Mouse (Mus musculus): ENCODE data around the gene Rbm28. TPM values are rescaled to one million over a fixed set of nuclear protein-coding genes. Genes with fewer than 3 reads are reported as not detected.

The Rbm28 gene
- polyA plus RNA-seq, 1 experiment from 2014 or later, result 33.8 TPM

DNA sequence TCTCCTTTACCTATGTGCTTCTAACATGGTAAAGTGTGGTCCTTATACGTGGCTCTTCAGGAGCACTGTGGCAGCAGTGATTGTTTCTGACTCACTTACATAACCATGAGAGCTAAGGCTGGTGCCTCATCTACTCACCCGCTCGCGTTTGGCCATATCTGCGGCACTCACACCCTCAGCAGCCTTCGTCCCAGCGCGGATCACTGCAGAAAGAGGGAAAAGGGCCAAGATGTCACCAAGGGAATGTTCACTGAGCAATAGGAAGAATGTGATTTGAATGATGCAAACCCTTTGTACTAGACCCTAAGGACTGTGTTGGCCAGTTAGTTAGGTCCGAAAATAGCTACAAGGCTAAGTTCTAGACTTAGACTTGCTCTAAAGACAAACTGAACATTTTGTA, 27.4 kb downstream of the Rbm28 start:
- WGBS, result 90% methylated on average over 9 of the region's 9 CpGs
- peaks cover 15% of the 10 kb centered on the region for H3K36me3 ChIP-seq (ENCODE audit: control insufficient read depth, insufficient read depth, low read length)
- no peak overlapping the region for H3K4me2 ChIP-seq (ENCODE audit: low read length)
- ATAC-seq, result no peak
- H3K9me3 ChIP-seq (ENCODE audit: control insufficient read depth, low read length), result no peaks in the 10 kb centered on the region
- H3K9ac ChIP-seq (ENCODE audit: low read depth, low read length), result no peak overlapping the region
- H3K4me1 ChIP-seq (ENCODE audit: control insufficient read depth, insufficient read depth, low read depth, low read length), result no peaks in the 10 kb centered on the region
- H3K4me3 ChIP-seq (ENCODE audit: low read length), result no peak overlapping the region
- H3K27ac ChIP-seq (ENCODE audit: low read depth, low read length), result no peak overlapping the region
- no peaks in the 10 kb centered on the region for H3K27me3 ChIP-seq (replicated peaks; ENCODE audit: control insufficient read depth, insufficient read depth, low read length)

GRCm38 (mm10) chr6:29133100-29133499, 31.7 kb downstream of the Rbm28 start:
- 94% methylated on average over 9 of the region's 9 CpGs for WGBS

DNA sequence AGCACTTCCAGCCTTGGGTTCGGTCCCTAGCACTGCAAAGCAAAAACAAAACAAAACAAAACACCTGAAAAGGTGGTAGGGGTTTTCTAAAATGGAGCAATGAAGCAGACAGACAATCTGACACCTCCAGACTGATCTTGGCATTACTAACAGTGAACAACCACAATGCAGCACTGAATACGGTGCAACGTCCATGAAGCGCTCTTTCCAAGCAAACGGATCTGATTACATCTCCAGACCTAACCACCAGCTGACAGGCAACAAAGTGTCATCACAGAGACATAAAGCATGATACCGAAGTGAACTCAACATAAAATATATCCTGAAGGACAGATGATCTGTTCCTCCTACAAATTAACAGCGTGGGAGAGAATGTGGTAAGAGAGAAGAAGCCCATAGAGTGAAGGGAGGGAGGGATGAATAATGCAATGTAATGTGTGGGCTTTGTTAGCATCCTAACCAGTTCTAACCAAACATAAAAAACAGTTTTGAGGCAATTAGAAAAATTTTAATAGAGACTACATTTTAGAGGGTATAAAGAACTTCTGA, 37.9 kb downstream of the Rbm28 start:
- ATAC-seq, result no peak
- Histone ChIP-seq H3K27me3 (replicated peaks; ENCODE audit: control insufficient read depth, insufficient read depth, low read length) (no peaks in the 10 kb centered on the region), H3K4me2 (ENCODE audit: low read length) (no peak overlapping the region), H3K27ac (ENCODE audit: low read depth, low read length) (no peak overlapping the region), H3K9me3 (ENCODE audit: control insufficient read depth, low read length) (no peaks in the 10 kb centered on the region), H3K4me1 (ENCODE audit: control insufficient read depth, insufficient read depth, low read depth, low read length) (no peaks in the 10 kb centered on the region), H3K9ac (ENCODE audit: low read depth, low read length) (no peak overlapping the region), H3K4me3 (ENCODE audit: low read length) (no peak overlapping the region), H3K36me3 (ENCODE audit: control insufficient read depth, insufficient read depth, low read length) (peaks cover 50% of the 10 kb centered on the region)
- WGBS, result 93% methylated on average over 7 of the region's 7 CpGs

More at GRCm38 (mm10) chr6:29133100-29133499, 31.7 kb downstream of the Rbm28 start:
- H3K27ac ChIP-seq (ENCODE audit: low read depth, low read length), result no peak overlapping the region
- no peak for ATAC-seq
- no peak overlapping the region for H3K4me2 ChIP-seq (ENCODE audit: low read length)
- no peaks in the 10 kb centered on the region for H3K27me3 ChIP-seq (replicated peaks; ENCODE audit: control insufficient read depth, insufficient read depth, low read length)
- no peak overlapping the region for H3K9ac ChIP-seq (ENCODE audit: low read depth, low read length)
- H3K4me3 ChIP-seq (ENCODE audit: low read length), result no peak overlapping the region
- H3K9me3 ChIP-seq (ENCODE audit: control insufficient read depth, low read length), result no peaks in the 10 kb centered on the region
- H3K36me3 ChIP-seq (ENCODE audit: control insufficient read depth, insufficient read depth, low read length), result peaks cover 37% of the 10 kb centered on the region
- no peaks in the 10 kb centered on the region for H3K4me1 ChIP-seq (ENCODE audit: control insufficient read depth, insufficient read depth, low read depth, low read length)

DNA sequence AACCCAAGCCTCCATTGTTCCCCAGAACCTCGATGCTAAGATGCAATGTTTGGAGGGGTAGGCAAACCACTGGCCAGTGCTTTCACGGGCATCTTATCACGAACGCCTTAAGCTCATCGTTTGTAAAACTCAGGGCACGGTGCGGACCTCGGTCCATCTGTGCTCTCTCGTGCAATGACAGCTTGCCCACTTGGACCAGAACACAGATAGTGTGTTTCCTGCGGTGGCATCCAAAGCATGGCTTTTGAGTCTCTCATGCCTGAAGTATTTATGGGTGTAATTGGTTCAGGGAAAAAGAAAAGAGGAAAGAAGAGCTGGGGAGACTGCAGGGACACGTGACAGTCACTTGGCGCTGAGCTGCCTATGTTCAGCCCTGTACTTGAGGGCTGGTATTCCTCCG, 44.8 kb downstream of the Rbm28 start:
- Histone ChIP-seq H3K4me3 (ENCODE audit: low read length) (no peak overlapping the region), H3K27ac (ENCODE audit: low read depth, low read length) (no peak overlapping the region), H3K36me3 (ENCODE audit: control insufficient read depth, insufficient read depth, low read length) (peaks cover 10% of the 10 kb centered on the region), H3K4me2 (ENCODE audit: low read length) (no peak overlapping the region), H3K9ac (ENCODE audit: low read depth, low read length) (no peak overlapping the region), H3K4me1 (ENCODE audit: control insufficient read depth, insufficient read depth, low read depth, low read length) (peaks cover 3% of the 10 kb centered on the region), H3K27me3 (replicated peaks; ENCODE audit: control insufficient read depth, insufficient read depth, low read length) (no peaks in the 10 kb centered on the region), H3K9me3 (ENCODE audit: control insufficient read depth, low read length) (no peaks in the 10 kb centered on the region)
- WGBS, result 87% methylated on average over 13 of the region's 13 CpGs
- ATAC-seq, result no peak

- ATAC-seq, result no peak
- 89% methylated on average over 4 of the region's 4 CpGs for WGBS
- Histone ChIP-seq H3K27ac (ENCODE audit: low read depth, low read length) (no peak overlapping the region), H3K36me3 (ENCODE audit: control insufficient read depth, insufficient read depth, low read length) (peaks cover 2% of the 10 kb centered on the region; the same call in 1 of the 2 replicates), H3K9me3 (ENCODE audit: control insufficient read depth, low read length) (no peaks in the 10 kb centered on the region), H3K4me3 (ENCODE audit: low read length) (no peak overlapping the region), H3K4me2 (ENCODE audit: low read length) (no peak overlapping the region), H3K27me3 (replicated peaks; ENCODE audit: control insufficient read depth, insufficient read depth, low read length) (no peaks in the 10 kb centered on the region), H3K9ac (ENCODE audit: low read depth, low read length) (no peak overlapping the region), H3K4me1 (ENCODE audit: control insufficient read depth, insufficient read depth, low read depth, low read length) (peaks cover 3% of the 10 kb centered on the region)
Observed at GRCm38 (mm10) chr6:29118963-29119362, 45.8 kb downstream of the Rbm28 start.

- Histone ChIP-seq H3K9me3 (ENCODE audit: control insufficient read depth, low read length) (no peaks in the 10 kb centered on the region), H3K27me3 (replicated peaks; ENCODE audit: control insufficient read depth, insufficient read depth, low read length) (no peaks in the 10 kb centered on the region), H3K27ac (ENCODE audit: low read depth, low read length) (no peak overlapping the region), H3K4me2 (ENCODE audit: low read length) (no peak overlapping the region), H3K36me3 (ENCODE audit: control insufficient read depth, insufficient read depth, low read length) (no peaks in the 10 kb centered on the region), H3K4me1 (ENCODE audit: control insufficient read depth, insufficient read depth, low read depth, low read length) (peaks cover 3% of the 10 kb centered on the region), H3K9ac (ENCODE audit: low read depth, low read length) (no peak overlapping the region), H3K4me3 (ENCODE audit: low read length) (no peak overlapping the region)
- ATAC-seq, result no peak
Observed at GRCm38 (mm10) chr6:29118231-29118630, 46.6 kb downstream of the Rbm28 start.

DNA sequence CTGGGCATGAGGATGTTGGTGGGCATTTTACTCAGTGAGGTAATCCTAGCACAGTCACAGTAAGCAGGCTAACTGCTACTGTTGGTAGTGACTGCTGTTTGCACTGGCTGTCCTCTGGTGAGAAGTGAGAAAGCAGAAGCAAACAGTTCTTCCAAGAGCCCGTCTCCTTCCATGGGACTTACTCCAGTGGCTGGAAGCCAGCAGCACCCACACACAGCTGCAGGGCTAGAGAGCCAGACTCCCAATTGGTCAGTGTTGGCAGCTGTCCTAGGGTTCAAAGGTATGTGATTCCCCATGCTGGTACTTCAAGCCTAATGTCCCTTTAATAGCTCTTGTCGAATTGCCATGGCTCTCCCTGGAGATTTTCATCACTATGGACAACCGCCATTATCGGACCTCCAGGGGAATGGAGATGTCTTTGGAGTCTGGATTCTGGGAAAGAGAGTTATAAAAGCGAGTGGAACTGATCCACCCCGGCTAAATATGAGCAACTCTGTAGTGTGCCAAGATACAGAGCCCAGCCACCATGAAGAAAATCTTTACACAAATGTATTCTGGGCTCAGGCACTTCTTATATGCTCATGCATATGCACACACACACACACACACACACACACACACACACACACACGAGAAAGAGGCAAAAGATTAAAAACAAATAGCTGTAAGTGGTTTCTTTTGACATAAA, 47.2 kb downstream of the Rbm28 start:
- Histone ChIP-seq H3K4me2 (ENCODE audit: low read length) (no peak overlapping the region), H3K4me1 (ENCODE audit: control insufficient read depth, insufficient read depth, low read depth, low read length) (peaks cover 3% of the 10 kb centered on the region), H3K27me3 (replicated peaks; ENCODE audit: control insufficient read depth, insufficient read depth, low read length) (no peaks in the 10 kb centered on the region), H3K27ac (ENCODE audit: low read depth, low read length) (no peak overlapping the region), H3K9me3 (ENCODE audit: control insufficient read depth, low read length) (no peaks in the 10 kb centered on the region), H3K9ac (ENCODE audit: low read depth, low read length) (no peak overlapping the region), H3K36me3 (ENCODE audit: control insufficient read depth, insufficient read depth, low read length) (no peaks in the 10 kb centered on the region), H3K4me3 (ENCODE audit: low read length) (no peak overlapping the region)
- WGBS, result 39% methylated on average over 7 of the region's 7 CpGs
- peak; percentile 90 for ATAC-seq

- ATAC-seq, result no peak
- Histone ChIP-seq H3K27me3 (replicated peaks; ENCODE audit: control insufficient read depth, insufficient read depth, low read length) (no peaks in the 10 kb centered on the region), H3K4me2 (ENCODE audit: low read length) (no peak overlapping the region), H3K4me1 (ENCODE audit: control insufficient read depth, insufficient read depth, low read depth, low read length) (peaks cover 3% of the 10 kb centered on the region), H3K9me3 (ENCODE audit: control insufficient read depth, low read length) (0 out of 2 replicates have a peak, but pooled peaks cover 5% of the 10 kb centered on the region), H3K27ac (ENCODE audit: low read depth, low read length) (no peak overlapping the region), H3K9ac (ENCODE audit: low read depth, low read length) (no peak overlapping the region), H3K36me3 (ENCODE audit: control insufficient read depth, insufficient read depth, low read length) (no peaks in the 10 kb centered on the region), H3K4me3 (ENCODE audit: low read length) (no peak overlapping the region)
- 74% methylated on average over 7 of the region's 7 CpGs for WGBS
Observed at GRCm38 (mm10) chr6:29115756-29116155, 49.0 kb downstream of the Rbm28 start.

GRCm38 (mm10) chr6:29111501-29111900, 53.3 kb downstream of the Rbm28 start:
- Histone ChIP-seq H3K4me1 (ENCODE audit: control insufficient read depth, insufficient read depth, low read depth, low read length) (no peaks in the 10 kb centered on the region), H3K4me3 (ENCODE audit: low read length) (no peak overlapping the region), H3K9ac (ENCODE audit: low read depth, low read length) (no peak overlapping the region), H3K36me3 (ENCODE audit: control insufficient read depth, insufficient read depth, low read length) (no peaks in the 10 kb centered on the region), H3K27ac (ENCODE audit: low read depth, low read length) (no peak overlapping the region), H3K27me3 (replicated peaks; ENCODE audit: control insufficient read depth, insufficient read depth, low read length) (no peaks in the 10 kb centered on the region), H3K4me2 (ENCODE audit: low read length) (no peak overlapping the region), H3K9me3 (ENCODE audit: control insufficient read depth, low read length) (0 out of 2 replicates have a peak, but pooled peaks cover 5% of the 10 kb centered on the region)
- no peak for ATAC-seq
- WGBS, result 89% methylated on average over 4 of the region's 4 CpGs
